Mouse (Mus musculus) left cerebral cortex, adult 18-20 months (tissue): ENCODE data around the gene Rln3. TPM values are rescaled to one million over a fixed set of nuclear protein-coding genes. Genes with fewer than 3 reads are reported as not detected.
"Not testable (repeated sequence)": the region's sequence is repeated elsewhere in the genome, so short reads cannot be mapped to it uniquely, and the experiment has no call there.

Experiments
- DNase-seq, 2 experiments: peaks; one replicate each; pipeline ENCODE4 v3.0.0; 2021 to 2022; ENCODE audit warnings: low spot score in 2 of 2, mixed read lengths in 1 of 2
- total RNA-seq, 2 experiments: library from RNA; stranded (reverse); gene quantifications; 2 replicates each; pipeline ENCODE4 v1.2.3; 2021

Gene Rln3
- total RNA-seq, 2 experiments from 2014 or later: not detected

- DNase-seq: no peak
Observed at GRCm38 (mm10) chr8:84021569-84021968, 23.2 kb downstream of the Rln3 start.

- no peak for DNase-seq
Observed at GRCm38 (mm10) chr8:84021096-84021495, 23.7 kb downstream of the Rln3 start, which contains the start of gene Palm3. Gene Palm3 (plus strand): TSS chr8:84021471.

- no peak for DNase-seq
Observed at GRCm38 (mm10) chr8:84019738-84020137, 25.1 kb downstream of the Rln3 start.

- DNase-seq: no peak
Observed at GRCm38 (mm10) chr8:84015833-84016232, 29.0 kb downstream of the Rln3 start.

GRCm38 (mm10) chr8:84012499-84013165 lies 32.2 kb downstream of the Rln3 start:
- no peak for DNase-seq

DNA sequence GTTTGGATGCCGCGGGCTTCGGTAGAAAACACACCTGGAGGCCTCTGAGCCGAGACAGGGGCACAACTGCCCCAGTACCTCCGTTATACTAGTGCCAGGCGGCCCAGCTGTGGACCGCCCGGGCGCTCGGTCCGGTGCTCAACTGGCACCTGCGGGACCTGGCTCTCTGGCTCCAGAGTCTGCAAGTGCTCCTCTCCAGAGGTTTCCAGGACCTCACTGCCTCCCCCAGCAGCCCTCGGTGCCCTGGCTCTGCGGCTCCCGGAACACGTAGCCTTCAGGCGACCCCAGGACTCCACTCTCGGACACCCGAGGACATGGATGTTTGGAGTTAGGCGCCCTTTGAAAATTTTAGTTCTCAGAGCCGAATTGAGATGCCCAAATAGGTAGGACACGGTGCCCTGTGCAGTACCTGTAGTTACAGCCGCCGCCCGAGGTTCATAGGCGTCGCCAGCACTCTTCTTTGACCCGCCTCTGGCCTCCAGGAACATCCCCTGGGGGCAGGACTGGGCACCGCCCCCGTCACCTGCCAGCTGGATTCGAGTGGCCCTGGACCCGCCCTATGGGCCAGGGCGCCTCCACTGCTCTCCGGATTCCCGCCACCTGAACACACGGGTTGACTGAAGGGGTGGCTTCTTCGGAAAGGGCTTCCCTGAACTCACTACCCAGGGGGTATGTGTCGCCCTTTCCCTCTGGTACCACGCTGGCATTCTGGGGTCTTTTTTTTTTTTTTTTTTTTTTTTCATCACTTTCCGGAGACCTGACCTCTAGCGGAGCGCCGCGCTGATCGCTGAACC lies 32.9 kb downstream of the Rln3 start, which contains the start of gene 2210011C24Rik:
Gene 2210011C24Rik (minus strand): TSS at position 467 of the 794 bp plus-strand sequence.
- no peak for DNase-seq

GRCm38 (mm10) chr8:84010625-84011611 lies 33.9 kb downstream of the Rln3 start:
- peak; percentile 64 to 68 for DNase-seq

- DNase-seq: peak; percentile 85 to 91
Observed at GRCm38 (mm10) chr8:84009876-84010275, 34.9 kb downstream of the Rln3 start.

DNA sequence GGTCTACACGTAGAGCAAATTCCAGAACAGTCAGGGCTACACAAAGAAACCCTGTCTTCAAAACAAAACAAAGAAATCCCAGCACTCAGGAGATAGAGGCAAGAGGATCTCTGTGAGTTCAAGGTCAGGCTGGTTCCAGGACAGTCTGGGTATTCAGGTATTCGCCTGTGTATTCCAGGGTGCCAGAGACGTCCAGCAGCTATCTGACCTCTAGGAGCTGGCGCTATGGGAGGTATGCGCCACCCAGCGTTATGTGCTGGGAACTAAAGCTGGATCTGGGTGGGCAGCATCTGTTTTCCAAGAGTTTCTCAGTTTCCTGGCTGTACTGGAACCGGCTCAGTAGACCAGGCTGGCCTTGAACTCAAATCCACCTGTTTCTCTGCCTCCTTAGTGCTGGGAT lies 36.4 kb downstream of the Rln3 start:
- no peak for DNase-seq

GRCm38 (mm10) chr8:84005502-84005901 lies 39.3 kb downstream of the Rln3 start:
- not testable (repeated sequence) for DNase-seq

DNA sequence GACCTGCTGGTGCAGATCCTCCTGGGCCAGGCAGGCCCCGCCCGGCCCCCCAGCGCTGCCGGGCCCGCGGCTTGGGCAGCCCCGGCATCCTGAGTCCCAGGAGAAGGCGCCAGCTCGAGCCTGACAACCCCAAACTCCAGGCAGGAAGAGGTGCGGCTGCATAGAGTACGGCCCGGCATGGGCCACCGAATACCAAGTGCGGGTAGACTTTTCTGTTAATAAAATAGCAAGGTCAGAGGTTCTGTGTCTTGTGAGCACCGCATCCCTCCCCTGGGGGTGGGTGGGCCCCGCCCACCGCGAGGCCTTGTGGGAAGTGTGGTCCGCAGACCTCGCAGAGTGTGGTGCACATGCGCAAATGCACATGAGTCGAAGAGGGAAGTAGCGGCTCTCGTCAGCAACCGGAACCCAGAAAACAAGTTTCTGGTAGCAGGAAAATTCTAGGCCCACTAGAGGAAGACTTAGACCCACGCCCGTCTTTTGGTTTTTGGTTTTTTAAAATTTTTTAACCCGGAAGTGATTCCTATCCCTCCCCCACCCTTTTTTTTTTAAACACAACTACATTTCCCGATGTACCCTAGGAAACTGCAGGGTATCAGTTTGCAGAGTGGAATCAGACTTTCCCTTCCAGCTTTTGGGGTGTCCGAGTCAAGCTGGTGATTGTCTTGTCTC lies 40.1 kb downstream of the Rln3 start:
- peak; percentile 91 to 92 for DNase-seq

DNA sequence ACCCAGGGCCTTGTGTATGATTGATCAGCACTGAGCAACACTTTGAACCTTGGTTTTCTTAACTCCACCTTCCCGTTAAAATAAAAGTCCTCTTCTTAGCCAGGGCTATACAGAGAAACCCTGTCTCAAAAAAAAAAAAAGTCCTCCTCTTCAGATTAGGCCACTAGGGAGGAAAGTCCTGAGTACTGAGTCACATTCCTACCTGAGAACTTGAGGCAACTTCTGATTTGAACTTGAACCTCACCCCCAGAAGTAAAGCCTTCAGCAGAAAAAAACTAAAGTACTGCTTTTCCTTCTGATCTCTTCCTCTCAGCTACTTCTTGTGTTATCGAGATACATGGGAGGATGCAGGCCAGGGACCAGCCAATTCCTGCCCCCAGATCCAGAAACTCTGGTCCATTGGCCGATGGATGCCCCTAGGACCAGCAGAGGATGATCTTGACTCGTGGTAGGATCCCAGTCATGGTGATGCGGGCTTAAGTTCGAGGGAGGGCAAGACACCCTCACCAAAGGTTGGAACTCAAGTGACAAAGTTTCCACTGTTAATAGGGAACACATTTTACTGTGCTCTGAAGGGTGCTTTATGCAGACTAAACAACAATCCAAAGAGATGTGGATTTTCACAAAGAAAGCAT lies 41.1 kb downstream of the Rln3 start:
- no peak for DNase-seq

- no peak for DNase-seq
Observed at GRCm38 (mm10) chr8:84002957-84003611, 41.7 kb downstream of the Rln3 start.

DNA sequence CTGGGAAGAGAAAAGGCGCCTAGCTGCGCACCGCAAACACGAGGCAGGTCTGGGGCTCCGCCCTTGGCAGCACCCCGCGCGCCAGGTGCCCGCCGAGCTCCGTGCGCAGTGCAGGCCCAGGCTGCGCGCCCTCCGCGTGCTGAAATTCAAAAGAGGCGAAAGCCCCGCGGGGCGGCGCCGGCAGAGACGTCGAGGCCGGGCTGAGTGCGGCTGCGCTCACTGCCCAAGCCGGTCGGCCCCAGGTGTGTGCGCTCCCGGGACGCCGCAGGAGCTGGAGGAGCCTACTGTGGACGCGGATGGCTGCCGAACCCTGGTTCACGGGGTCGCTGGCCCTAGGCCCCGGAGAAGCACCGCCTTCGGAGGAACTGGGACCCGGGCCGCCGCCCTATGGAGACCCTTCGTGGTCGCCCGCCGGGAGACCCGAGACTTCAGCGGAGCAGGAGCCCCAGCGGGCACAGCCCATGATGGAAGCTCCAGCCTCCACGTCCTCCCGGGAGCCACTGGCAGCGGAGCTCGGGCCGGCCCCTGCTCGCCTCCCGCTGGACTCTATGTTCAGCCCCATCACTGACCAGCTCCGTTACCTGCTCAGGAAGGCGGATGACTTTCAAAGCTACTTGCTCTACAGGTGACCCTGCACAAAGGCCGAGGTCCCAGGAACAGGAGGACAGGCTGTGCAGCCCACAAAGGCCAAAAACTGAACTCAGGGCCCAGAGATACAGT lies 43.4 kb downstream of the Rln3 start, which contains the start of gene 1700067K01Rik:
Gene 1700067K01Rik (plus strand): TSS at position 222 of the 720 bp plus-strand sequence.
- no peak for DNase-seq

DNA sequence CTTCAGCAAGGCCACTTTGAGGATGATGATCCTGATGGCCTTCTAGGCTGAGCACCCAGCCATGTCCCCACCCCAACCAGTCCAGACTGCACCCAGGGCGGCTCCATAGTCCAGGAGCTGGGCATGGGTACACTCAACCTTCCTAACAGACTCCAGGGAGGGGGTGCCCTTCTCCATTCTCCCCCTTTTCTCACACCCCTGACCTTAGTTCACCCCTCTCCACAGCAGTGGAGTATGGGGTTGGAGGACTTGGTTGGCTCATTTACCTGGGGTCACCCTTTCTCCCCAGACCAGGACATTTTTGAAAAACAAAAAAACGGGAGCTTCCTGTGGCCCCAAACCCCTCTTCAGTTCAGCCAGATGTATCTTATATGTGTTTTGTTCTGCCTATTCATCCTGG lies 45.0 kb downstream of the Rln3 start:
- DNase-seq: no peak

DNA sequence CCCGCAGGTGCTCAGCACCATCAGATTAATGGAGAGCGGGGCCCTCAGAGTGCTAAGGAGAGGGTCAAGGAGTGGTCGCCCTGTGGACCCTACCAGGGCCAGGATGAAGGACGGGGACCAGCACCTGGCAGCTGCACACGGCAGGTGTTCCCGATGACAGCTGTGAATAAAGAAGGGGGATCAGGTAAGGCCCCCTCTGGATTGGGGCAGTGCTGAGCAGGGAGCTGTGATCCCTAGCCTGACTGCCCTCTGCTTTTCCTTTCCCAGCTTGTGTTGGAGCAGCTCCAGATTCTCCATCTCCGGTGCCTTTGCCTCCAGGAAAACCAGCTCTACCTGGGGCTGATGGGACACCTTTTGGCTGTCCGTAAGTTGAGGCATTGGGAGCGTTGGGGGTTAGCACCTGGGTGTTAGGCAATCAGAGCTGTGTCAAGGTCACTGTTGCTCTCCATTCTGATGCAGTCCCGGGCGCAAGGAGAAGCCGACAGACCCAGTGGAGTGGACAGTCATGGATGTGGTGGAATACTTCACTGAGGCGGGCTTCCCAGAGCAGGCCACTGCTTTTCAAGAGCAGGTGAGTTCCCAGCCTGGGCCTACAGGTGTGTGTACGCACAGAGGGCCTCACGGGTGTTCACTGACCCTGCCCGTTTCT lies 45.6 kb downstream of the Rln3 start:
- DNase-seq: no peak

- DNase-seq: peak; percentile 40 to 59
Observed at GRCm38 (mm10) chr8:83998231-83999056, 46.4 kb downstream of the Rln3 start.
